Mouse (Mus musculus) c-Kit-positive CD71-positive TER-119-positive erythroid progenitor cells, embryonic 14.5 days (primary cell): ENCODE measurements at regions not wholly inside any gene's neighbourhood (a gene's known extent, or its start where the extent isn't known, plus 50 kb on each side); places are given as distances from the start of the nearest gene placed in this dataset.

Experiments
- DNase-seq: peaks from one replicate; pipeline ENCODE4 v3.0.0-alpha.2; 2013; ENCODE audit warnings: low spot score

DNA sequence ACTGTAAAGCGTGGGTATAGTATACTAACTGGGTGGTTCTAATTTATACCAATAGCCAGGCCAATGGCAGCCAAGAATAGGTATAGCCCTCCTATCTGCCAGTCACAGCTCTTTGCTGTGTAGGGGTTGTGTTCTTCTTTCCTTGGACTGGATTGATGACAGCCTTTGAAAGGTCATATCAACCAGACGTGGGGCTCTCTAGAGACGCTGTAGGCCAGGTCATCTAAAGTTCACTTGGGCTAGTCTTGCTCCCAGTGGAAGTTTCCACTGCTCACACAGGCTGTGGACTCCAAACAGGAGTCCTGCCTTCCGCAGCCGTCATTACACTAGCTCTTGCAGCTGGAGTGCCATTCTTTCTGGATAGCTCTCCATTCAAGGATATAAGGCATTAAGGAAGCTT is 220.3 kb downstream of the Gja1 start:
- no peak for DNase-seq

DNA sequence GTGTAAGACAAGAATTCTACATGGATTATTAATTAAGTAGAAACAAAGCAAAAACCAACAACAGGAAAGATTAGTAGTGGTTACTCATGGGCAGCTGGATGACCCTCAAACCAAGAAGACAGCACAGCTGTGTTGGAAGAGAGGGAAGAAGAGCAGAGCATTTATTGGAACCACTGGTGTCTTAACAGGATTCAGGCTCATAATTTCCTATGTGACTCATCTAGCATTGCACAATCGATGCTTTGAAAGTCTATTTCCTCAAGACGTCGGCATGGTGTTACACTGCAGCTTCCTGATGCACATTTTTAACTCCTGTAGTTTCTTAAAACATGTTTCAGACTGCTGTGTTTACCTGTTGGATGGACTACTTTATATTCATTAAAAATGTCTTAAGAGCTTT is 221.1 kb downstream of the Gja1 start:
- DNase-seq: no peak

DNA sequence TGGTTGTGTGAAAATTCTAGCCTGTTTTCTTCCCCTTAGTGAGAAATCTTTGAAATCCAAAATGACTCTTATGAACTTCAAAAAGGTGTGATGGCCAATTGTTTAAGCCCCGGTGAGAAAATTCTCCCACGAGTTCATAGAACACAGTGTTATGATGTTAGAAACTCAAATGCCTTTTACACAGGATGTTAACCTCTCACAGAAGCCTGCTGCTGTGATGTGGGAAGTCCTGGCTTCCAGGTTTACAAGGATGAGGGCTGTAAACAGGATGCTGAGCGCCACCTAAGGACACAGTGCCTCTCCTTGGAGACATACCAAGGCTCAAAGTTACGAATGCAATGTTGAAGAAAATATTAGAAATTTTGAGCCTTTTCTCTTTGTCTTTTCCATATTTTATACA is 222.8 kb downstream of the Gja1 start:
- DNase-seq: no peak

DNA sequence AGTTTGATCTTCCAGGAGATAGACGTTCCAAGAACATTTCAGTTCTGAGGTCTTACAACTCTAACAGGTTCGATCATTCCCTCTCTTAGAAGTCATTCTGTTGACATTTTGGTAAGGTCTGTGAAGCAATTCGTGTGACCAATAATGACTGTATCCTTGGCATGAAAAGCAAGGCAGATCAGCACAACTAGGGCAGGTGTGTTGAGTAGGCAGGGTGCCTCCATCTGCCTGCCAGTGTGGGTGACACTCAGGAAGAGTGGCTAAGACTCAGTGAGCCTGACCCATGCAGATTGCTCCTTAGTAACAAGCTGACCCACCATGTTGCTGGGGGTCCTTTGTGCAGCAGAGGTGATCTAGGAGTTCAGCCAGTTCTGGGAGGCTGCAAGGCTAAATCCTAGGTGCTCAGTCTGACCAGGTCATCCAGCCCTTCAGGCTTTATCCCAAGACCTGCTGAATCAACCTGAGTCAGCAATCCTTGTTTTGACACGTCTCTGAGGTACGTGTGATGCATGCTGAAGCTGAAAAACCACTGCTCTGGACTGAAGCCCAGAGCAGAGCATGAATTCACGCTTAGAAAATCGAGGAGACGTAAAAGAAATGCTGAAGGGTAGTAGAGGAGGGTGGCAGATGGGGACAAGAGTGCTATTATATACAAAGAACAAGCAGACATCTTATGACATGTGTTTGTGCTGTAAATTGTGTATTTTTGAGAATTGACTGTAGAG is 234.6 kb downstream of the Gja1 start:
- no peak for DNase-seq

DNA sequence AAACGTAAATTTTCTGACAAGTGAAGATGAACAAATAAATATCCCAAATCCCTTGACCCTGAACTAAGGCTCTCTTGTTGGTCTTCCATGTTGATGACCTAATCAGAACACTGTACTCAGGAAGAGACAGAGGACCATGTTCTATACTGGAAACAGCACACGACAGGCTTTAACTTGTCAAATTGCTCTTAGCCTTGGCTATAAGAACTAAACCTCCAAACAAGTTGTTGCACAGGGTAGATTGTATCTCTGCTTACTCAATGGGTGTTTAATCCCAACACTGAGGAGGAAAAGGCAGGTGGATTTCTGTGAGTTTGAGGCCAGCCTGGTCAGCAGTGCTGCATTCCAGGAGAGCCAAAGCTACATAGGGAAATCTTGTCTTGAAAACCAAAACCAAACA is 265.5 kb downstream of the Gja1 start:
- no peak for DNase-seq

DNA sequence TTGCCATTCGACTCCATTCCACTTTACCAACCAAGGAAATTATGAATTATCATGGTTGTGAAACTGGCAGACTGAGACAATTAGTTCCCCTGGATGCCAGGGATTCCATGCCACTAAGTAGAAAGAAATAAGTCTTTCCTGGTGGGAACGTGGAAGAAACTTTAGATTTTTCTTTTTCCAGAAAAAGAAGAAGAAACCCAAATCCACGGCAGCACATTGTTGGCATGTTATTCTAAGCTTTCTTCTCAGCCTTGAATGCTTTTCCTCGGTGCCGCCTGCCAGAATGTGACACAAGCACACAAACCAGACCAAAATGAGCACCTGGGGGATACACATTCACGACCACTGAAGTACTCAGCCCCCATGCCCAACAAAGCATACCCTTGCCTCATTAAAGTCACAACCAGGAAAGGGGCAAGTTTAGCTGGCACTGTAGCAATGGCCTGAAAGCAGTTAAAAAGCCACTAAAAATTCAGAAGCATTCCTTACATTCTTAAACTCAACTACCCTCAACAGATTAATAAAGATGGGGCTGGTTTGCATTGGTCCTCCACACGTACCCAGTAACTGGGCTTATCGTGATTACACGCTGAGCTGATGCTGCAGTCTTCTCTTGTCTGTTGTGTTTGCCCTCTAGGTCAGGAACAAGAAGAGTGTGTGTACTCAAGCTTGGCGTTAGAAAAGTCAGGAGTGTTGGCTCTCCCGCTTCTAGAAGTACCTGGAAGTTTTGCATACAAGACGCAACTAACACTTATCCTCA is 266.4 kb downstream of the Gja1 start:
- DNase-seq: no peak

DNA sequence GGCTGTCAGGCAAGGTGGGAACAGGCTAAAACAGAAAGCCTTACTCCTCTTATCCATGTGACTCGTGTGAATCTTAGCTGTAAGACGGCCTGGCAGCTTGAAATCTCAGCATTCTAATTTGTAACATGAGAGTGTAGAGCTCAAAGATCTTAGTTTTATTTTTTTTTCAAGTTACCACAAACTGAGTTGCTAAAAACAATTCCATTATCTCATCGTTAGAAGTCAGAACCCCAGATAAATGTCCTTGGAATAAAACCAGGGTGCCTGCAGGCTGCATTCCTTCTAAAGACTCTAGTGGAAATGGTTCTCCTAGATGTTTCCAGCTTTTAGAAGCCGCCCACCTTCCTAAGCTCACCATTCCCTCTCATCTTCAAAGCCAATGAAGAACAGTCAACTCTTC is 283.4 kb downstream of the Gja1 start:
- no peak for DNase-seq

DNA sequence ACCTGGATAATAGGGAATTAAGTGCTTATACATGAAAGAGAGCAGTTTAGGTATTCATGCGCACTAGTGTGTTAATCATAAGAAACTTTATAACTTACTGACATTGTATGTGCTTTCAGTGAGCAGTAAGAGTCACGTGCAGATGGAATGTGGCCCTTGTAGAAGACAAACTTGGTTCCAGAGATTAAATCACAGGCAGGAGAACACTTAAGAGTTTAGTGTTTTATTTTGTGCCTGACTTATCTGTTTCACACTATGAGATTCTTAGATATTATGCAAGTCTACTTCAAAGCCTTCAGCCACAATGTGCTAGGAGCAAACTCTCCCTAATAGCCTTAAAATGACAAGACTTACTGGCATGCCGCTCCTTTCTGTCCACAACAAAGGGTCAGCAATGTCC is 296.8 kb downstream of the Gja1 start:
- no peak for DNase-seq

DNA sequence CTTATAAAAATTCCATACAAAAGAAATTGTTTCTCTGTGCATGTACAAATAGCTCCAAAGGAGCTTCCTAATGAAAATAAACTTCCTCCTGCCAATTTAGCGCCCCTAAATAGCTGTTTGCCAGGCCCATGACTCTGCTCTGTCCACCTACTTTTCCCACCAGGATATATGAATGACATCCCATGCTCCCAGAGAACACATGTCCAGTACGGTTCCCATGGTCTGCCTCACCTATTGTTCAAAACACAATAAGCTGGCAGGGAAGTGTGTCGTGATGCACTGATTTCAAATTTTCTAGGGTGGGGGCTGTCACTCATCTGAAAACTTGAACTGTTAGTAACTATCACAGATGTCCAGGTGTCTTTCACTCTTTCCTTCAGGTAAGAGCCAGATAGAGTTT is 305.8 kb downstream of the Gja1 start:
- DNase-seq: no peak

DNA sequence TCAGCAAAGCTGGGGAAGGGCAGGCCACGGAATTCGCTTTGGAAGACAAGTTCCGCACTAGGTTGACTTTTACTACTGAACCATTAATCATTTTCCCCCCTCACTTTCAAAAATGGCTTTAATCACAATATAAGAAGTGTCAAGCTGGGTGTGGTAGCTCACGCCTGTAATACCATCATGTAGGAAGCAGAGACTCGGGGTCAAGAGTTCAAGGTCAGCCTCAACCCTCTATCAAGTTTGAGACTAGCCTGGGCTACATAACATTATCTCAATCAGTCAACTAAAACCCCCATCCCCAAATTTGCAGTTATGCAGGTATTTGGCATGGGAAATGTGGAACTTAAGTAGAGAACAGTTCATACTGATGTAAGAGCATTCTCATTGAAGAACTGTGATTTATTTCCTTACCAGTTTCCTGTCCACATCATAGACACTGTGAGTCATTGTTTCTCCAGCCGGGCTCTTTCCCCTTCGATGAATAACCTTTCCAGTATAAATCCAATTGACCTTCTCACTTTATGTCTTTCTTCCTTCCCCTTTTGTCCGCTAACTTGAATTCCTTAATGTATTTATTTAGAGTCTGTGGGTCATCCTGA is 308.6 kb downstream of the Gja1 start:
- DNase-seq: no peak

DNA sequence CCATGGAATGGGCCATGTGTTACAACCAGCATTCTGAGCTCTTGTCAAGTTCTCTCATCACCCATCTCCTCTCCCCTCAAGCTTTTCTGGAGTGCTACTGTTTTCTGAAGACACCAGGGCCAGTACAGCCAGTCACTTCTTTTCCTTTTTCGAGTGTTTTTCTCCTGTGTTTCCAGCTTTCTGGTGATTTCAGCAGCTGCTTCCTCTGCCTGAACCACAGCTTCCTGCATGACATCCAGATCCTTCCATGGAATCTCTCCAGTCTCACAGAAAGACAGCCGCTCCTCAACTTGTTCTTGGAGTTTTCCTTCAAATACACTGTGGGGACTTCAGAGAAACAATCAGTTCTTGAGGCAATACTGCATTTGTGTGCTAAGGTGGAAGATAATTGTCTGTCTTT is 314.3 kb downstream of the Gja1 start:
- no peak for DNase-seq

DNA sequence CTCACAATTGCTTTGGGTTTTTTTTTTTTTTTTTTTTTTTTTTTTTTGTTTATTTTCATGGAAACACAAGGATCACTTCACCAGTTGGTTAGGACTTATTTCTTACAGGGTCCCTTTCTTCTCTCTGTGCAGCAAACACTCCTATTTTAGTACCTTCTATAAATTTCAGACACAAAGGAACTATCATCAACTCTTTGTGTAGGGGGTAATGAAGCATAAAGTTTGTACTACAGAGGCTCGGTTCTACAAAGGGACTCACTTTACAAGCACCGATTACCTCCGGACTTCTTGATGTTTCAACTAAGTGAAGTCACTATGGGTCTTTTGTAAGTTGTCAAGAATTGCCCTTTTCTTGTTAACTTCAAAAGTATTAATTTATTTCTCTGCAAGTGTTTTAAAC is 318.0 kb downstream of the Gja1 start:
- no peak for DNase-seq

DNA sequence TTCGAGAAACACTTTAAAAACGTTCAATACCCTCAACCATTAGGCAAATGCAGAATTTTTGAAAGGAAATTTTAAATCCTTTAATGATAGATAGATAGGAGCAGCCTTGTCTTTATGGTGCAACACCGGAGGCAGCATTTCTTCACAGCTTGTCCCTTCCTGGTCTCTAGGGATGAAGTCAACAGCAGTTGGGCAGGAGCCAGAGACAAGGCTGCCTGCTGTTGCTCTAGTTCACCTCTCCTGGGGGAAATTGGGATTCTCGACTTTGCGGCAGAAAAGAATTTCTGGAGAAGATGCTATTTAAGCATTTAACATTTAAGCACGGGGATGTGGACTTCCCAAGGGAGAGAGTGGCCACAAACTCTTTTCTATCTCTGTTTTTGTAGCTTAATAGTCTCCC is 323.0 kb downstream of the Gja1 start:
- DNase-seq: no peak

DNA sequence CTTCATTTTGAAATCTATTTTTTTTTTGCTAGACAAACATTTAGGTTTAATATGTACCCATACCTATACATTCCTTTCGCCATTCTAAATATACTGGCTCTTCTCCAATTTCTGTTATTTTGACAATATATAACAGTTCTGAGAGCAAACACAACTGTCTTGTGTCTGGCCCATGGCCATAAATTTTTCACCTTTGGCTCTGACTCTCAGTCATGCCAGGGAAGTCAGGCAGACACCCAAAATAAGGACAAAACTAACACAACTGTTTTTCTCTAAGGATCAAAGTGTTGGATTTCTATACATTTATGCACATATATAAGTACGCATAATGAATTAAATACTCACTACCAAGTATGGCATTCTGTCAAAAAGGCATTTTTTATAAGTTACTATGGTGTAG is 331.3 kb downstream of the Gja1 start:
- no peak for DNase-seq

DNA sequence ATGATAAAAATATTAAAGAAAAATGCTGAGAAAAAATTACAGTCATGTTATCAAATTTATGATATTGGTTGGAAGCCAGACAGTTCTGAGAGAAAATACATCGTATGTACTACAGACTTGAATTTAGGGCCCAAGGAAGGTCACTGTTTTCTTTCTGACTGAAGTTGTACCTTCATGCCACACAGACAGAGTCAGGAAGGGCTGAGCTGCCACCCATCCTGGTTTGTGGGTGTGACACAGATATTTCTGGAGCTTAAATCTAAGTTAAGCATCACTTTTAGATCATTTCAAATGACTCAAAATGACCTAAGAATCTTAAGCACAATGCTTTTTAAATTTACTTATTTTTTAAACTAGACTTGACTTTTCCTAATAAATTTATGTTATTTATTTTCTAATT is 331.8 kb downstream of the Gja1 start:
- no peak for DNase-seq

DNA sequence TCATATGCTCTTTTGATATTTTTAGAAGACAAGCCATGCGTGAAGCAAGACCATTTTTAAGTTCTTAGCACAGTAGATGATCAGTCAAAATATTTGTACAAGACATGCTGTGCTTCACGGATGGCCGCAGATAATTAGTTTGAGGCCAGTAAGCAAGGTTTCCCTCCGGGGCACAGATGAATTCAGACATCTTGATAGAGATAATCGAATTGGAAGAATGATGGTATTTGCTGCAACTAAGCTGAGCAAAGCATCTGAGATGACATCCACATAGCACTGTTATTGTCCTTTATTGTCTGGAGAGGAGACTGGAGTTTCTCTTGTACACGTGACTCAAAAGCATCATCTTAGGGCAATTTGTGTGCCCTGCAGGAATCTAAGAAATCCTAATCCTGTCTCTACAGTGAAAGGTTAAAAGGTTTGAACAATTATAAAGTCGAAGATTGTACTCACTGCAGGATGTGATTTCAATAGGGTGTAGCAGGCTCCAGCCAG is 335.5 kb downstream of the Gja1 start:
- DNase-seq: no peak

DNA sequence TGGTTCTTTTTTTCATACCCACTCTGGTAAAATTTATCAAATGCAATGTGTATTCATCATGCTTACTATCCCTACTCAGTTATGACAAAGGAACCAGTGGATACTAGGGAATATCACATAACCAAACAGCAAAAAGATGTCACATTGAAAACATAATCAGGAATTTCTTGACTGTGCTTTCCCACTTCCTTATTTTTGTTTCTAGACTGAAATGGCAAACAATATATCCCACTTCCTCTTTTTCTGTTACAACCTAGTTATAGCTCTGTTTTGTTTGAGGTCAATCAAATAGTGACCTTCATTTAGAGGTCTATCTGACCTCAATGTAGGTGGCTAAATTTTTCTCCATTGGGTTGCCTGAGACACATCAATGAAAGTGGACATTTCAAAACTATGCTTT is 359.9 kb downstream of the Gja1 start:
- DNase-seq: no peak

DNA sequence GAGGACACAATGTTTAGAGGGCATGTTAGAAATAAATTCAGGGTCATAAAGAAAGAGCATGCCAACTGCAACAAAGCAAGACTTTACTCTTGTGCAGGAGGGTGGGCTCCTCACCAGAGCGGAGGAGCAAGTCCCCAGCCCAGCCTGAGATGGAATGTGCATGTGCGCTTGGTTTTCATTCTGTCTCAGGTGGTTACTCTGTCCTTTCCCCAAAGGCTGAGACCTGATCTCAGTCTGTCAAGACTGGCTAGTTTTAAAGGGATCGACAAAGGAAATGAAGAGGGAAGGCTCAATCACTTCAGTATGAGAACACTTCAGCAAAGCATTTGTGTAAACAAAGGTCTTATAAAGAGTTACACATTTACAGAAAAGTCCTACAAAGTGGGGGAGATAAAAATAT is 362.5 kb downstream of the Gja1 start:
- no peak for DNase-seq

DNA sequence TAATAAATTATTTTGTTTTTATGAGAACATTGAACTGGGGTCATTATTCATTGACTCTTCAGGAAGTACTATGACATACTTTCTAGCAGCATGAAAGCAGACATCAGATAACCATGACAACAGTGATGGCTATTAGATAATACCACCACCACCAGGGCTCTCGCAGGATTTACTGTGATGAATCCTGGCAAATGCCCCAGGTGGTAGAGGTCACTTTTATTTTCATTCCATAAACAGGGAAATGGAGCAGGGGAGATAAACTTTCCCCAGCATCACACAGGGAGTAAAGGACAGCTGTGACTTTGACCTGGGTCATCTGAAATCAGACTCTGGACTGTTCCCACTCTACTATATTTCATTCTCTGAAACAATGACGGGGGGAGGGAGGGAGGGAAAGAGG is 375.0 kb downstream of the Gja1 start:
- no peak for DNase-seq

DNA sequence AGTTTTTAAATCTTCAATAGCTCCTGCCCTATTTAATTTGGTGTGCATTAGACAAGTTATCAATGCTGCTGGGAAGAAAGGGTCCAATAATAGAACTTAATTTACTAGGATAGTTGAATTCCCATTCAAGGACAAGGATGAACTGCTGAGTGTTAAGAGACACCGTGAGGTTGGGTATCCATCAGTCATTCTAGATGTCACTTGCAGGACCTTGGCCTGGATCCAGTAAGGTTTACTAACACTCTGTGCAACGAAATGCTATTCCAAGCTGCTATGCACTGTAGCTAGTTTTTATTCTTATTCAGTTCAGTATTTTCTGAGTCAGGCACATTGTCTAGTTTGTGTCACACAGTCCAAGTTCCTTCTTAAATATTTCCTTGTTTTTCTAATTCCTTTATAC is 376.4 kb downstream of the Gja1 start:
- no peak for DNase-seq

DNA sequence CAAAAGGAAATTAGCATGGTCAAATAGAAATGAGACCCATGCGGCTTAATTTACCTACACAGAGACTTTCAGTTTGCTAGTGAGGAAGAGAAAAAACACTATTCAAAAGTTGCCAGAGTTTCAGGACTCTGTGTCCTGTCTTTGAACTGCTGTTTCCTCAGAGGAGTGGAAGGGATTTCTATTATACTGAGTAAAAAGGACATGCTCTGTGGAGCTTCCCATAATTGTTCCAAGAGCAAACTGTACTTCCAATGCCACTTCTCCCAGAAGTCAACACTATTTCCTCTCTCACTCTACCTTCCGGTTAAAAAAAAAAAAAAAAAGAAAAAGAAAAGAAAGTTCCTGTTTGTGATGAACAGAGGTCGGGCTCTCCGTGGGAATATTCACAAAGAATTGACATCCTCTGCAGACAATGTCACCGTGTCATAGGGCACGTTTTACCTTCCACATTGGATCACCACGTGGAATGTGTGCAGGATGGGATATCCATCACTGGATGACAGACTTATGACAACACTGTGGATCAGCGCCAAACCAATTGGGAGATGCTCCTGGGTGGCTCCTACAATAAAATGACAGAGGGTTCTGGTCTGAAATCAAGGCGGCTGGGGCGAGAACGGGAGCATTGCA is 377.5 kb downstream of the Gja1 start:
- DNase-seq: no peak

DNA sequence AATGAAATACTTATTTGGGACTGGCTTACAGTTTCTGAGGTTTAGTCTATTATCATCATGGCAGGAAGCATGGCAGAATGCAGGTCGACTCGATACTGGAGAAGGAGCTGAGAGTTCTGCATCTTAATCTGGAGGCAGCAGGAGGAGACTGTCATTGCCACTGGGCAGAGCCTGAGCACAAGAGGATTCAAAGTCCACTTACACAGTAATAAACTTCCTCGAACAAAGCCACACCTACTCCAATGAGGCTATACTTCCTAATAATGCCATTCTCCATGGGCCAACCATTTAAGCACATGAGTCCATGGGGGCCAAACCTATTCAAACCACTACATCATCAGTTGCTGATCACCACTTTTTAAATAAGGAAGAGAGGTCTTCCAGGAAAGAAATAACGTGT is 393.5 kb downstream of the Gja1 start:
- no peak for DNase-seq

DNA sequence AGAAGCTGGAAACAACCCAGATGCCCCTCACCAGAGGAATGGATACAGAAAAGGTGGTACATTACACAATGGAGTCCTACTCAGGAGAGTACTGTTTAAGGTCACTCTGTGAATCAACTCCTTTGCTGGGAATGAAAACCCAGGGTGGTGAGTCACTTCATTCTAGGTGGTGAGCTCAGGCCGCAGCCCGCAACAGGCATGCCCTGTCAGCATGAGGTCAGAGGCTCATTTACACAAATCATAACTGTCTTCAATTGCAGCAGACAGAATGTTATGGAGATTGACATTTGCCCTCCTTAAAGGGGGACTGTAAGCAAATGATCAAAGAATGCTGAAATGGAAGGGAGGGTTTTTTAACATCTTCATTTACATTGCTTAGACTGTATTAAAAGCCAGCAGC is 405.1 kb downstream of the Gja1 start:
- no peak for DNase-seq
